Mouse (Mus musculus) hindbrain, postnatal 0 days (tissue): Measurements from ENCODE around the gene Fos. TPM values are rescaled to one million over a fixed set of nuclear protein-coding genes. Genes with fewer than 3 reads are reported as not detected.

Source experiments
- ATAC-seq: fragments of 200-750 bp; cut with Nextera tagmentation; 2 replicates; pipeline ENCODE4 v1.8.0; 2017; ENCODE audit warnings: mild to moderate bottlenecking, moderate TSS enrichment, moderate library complexity
- DNase-seq: peaks from one replicate; pipeline ENCODE4 v3.0.0-alpha.2; 2015; ENCODE audit warnings: low spot score
- H3K27ac ChIP-seq: fragments of 300-500 bp; sonication (generic); 2 replicates; pipeline ENCODE4 v1.5.1; 2014; ENCODE audit warnings: mild to moderate bottlenecking
- H3K27me3 ChIP-seq: fragments of 300-500 bp; sonication (generic); 2 replicates; pipeline ENCODE4 v1.6.1; 2014; ENCODE audit warnings: low read length, mixed read lengths; ENCODE audit not compliant: insufficient read depth
- H3K36me3 ChIP-seq: fragments of 300-500 bp; sonication (generic); 2 replicates; pipeline ENCODE4 v1.6.1; 2014; ENCODE audit warnings: low read length, mixed read lengths; ENCODE audit not compliant: insufficient read depth
- H3K4me1 ChIP-seq: fragments of 300-500 bp; sonication (generic); 2 replicates; pipeline ENCODE4 v1.6.1; 2014; ENCODE audit warnings: antibody characterized with exemption, low read length, mixed read lengths; ENCODE audit not compliant: insufficient read depth
- H3K4me2 ChIP-seq: fragments of 300-500 bp; sonication (generic); 2 replicates; pipeline ENCODE4 v1.6.1; 2014; ENCODE audit warnings: low read depth, mild to moderate bottlenecking, low read length, moderate library complexity, mixed read lengths
- H3K4me3 ChIP-seq: fragments of 300-500 bp; sonication (generic); 2 replicates; pipeline ENCODE4 v1.5.1; 2014; ENCODE audit warnings: low read length
- H3K9ac ChIP-seq: fragments of 300-500 bp; sonication (generic); replicated peaks from 2 replicates; pipeline ENCODE4 v1.6.1; 2014; ENCODE audit warnings: mild to moderate bottlenecking, low read length, moderate library complexity, mixed read lengths
- H3K9me3 ChIP-seq: fragments of 300-500 bp; sonication (generic); 2 replicates; pipeline ENCODE4 v1.6.1; 2016; ENCODE audit warnings: low read length, mixed read lengths
- CTCF ChIP-seq: IDR thresholded peaks from 2 replicates; pipeline ENCODE4 v1.5.1; 2016; ENCODE audit warnings: antibody characterized with exemption, control low read depth, low read depth
- WGBS: fragments of 180-500 bp; shearing (Covaris S2); extraction: QIAGEN DNeasy Blood & Tissue Kit; methylation state at CpG from one replicate; pipeline ENCODE4 v1.1.7; 2014; 5-methylcytosine and 5-hydroxymethylcytosine counted together
- polyA plus RNA-seq: library from polyadenylated mRNA; unstranded; fragments of >200 nt; fragmentation: Nextera tagmentation; extraction: Ambion mirVana; gene quantifications from 2 replicates; pipeline ENCODE4 v1.2.1, GENCODE M21; 2015
- total RNA-seq: library from RNA; depleted of rRNA; stranded (reverse); fragments of >200 nt; gene quantifications from 2 replicates; pipeline ENCODE4 v1.2.3, GENCODE M21; 2014

The Fos gene
- total and polyA plus RNA-seq, 2 experiments from 2014 or later = 12.1 to 23.4 TPM

DNA sequence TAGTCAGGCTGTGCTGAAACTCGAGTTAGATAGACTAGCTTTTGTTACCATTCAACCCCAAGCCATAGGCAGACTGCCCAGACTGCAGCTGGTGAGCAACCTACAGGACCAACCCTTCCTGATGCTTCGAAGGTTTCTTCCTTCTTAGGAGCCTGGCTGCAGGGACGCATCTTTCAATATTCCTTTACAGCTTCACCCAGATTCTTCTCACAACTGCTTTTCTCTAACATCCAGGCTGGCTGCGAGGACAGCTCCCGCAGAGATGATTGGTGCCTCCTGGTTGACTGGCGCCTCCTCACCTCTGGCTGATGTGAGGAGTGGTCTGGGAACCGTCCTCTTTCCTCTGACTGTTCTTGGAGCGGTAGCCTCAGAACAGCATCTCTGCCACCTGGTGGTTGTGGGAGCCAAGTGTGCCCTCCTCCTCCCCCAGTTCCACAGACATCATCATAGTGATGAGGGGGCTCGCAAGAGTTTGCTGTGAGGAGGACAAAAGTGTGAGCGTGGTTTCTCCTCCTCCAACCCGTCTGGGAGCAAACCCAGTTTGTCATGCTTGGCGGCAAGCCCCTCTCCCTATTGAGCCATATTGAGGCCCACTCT, 14.0 kb downstream of the Fos start:
- Histone ChIP-seq H3K9ac (peak overlapping the region; percentile 65; the same call in 1 of the 2 replicates), H3K27me3 (no peaks in the 10 kb centered on the region), H3K36me3 (no peaks in the 10 kb centered on the region), H3K9me3 (no peaks in the 10 kb centered on the region), H3K4me2 (peak overlapping the region; percentile 76), H3K4me1 (peaks cover 11% of the 10 kb centered on the region), H3K4me3 (peak overlapping the region; percentile 60; the same call in 1 of the 2 replicates), H3K27ac (peak overlapping the region; percentile 42; the same call in 1 of the 2 replicates)
- DNase-seq (peak; percentile 87), ATAC-seq (peak; percentile 56; the same call in 1 of the 2 replicates)
- WGBS = under 1% methylated on average over 12 of the region's 12 CpGs
- TF ChIP-seq CTCF = peak; percentile 94

DNA sequence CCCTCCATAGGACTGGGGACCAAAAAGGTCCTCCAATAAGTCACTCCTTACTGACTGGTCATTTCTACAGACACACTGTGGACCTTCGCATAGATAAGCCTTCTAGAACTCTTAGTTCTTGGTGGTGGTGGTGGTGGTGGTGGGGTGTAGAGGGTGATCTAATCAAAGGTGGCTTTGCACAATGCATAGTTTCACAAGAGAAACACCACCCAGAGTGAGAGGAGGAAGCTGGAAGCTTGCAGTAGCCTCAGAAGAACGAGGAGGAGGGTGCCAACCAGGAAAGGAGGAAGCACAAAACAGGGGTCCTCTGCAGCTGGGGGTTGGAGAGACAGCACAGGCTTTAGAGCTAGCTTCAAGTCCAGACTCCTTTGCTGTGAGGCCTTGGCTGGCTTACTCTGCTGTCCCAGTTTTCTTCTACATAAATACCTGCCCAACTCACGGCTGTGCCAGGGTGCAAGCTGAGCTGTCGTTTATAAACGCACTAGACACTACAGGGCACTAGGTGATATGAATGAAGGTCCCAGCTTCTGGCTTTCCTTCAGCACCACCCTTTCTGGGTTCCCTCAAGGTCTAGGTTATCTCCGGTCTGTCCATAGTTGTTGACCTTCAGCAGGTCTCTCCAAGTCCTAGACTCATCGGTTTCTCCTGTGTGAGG, 15.7 kb downstream of the Fos start:
- Histone ChIP-seq H3K4me1 (peaks cover 11% of the 10 kb centered on the region), H3K27ac (no peak overlapping the region), H3K4me2 (no peak overlapping the region), H3K9me3 (no peaks in the 10 kb centered on the region), H3K27me3 (no peaks in the 10 kb centered on the region), H3K36me3 (no peaks in the 10 kb centered on the region), H3K9ac (no peak overlapping the region), H3K4me3 (no peak overlapping the region)
- ATAC-seq = no peak
- WGBS = 87% methylated on average over 7 of the region's 7 CpGs
- no peak for DNase-seq
- TF ChIP-seq CTCF = no peak

- TF ChIP-seq CTCF = no peak
- Histone ChIP-seq H3K4me1 (peaks cover 11% of the 10 kb centered on the region), H3K9me3 (no peaks in the 10 kb centered on the region), H3K27me3 (no peaks in the 10 kb centered on the region), H3K27ac (no peak overlapping the region), H3K36me3 (no peaks in the 10 kb centered on the region), H3K4me3 (no peak overlapping the region), H3K9ac (no peak overlapping the region), H3K4me2 (no peak overlapping the region)
- DNase-seq (no peak), ATAC-seq (no peak)
- 67% methylated on average over 10 of the region's 10 CpGs for WGBS
These were observed 16.6 kb downstream of the Fos start for GRCm38 (mm10) chr12:85490096-85490820.

GRCm38 (mm10) chr12:85490991-85491390, 17.3 kb downstream of the Fos start:
- H3K4me3 ChIP-seq = no peak overlapping the region
- WGBS = 93% methylated on average over 1 of the region's 1 CpGs
- no peaks in the 10 kb centered on the region for H3K27me3 ChIP-seq
- no peak overlapping the region for H3K9ac ChIP-seq
- no peaks in the 10 kb centered on the region for H3K9me3 ChIP-seq
- ATAC-seq (no peak), DNase-seq (no peak)
- H3K36me3 ChIP-seq = no peaks in the 10 kb centered on the region
- TF ChIP-seq CTCF = no peak
- H3K27ac ChIP-seq = no peak overlapping the region
- H3K4me1 ChIP-seq = peaks cover 11% of the 10 kb centered on the region
- H3K4me2 ChIP-seq = no peak overlapping the region

DNA sequence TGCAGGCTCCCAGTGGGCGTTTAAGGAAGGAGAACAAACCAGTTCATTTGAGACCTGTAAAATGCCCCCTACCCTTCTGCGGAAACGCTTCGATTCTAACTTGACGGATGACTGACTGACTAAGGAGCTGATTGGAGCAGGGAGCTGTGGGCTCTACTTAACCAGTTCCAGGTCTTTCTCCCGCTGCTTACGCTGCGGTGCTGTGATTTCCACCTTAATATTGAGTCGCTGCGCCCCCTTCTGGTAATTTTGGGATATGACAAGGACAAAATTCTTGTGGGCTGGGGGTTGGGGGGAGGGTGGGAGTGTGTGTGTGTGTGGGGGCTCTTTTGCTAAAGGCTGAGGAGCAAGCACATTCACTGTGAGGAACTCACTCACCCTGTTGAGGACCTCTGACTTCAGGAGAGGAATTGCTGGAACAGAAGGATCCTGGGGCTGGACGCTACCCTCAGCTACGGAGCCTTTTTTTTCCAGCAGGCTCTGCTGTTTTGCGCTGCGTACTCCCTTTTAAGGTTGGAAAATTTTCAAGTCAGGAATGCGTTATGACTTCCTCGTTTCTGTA, 18.5 kb downstream of the Fos start:
- DNase-seq = peak; percentile 91
- no peak overlapping the region; the same call in 1 of the 2 replicates for H3K9ac ChIP-seq
- peak overlapping the region; percentile 40 for H3K4me2 ChIP-seq
- H3K27me3 ChIP-seq = no peaks in the 10 kb centered on the region
- TF ChIP-seq CTCF = peak; percentile 83
- H3K9me3 ChIP-seq = no peaks in the 10 kb centered on the region
- no peak overlapping the region for H3K27ac ChIP-seq
- 23% methylated on average over 16 of the region's 16 CpGs for WGBS
- H3K4me1 ChIP-seq = peaks cover 6% of the 10 kb centered on the region
- ATAC-seq = peak; percentile 78
- H3K36me3 ChIP-seq = no peaks in the 10 kb centered on the region
- H3K4me3 ChIP-seq = no peak overlapping the region

DNA sequence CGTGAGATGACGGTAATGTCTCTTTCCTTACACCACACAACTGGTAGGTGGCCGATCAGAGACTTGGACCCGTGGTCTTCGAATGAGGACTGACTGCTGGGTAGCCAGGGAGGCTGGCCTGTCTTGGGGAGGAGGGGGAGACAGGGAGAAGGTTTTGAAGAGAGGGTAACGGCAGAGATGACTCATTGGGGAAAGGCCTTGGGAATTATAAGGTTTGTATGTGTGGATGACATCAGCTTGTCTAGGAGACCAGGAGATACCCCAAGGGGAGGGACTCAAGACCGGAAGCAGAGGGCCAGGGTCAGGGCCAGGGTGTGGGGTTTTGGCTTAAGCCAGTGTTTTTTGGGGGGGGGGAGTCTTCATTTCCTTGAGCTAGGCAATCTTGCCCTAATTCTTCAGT, 22.6 kb downstream of the Fos start:
- no peaks in the 10 kb centered on the region for H3K4me1 ChIP-seq

More for the DNA sequence above, 22.6 kb downstream of the Fos start:
- Histone ChIP-seq H3K4me3 (no peak overlapping the region), H3K27me3 (no peaks in the 10 kb centered on the region), H3K27ac (no peak overlapping the region), H3K4me2 (no peak overlapping the region), H3K9me3 (no peaks in the 10 kb centered on the region), H3K36me3 (no peaks in the 10 kb centered on the region), H3K9ac (no peak overlapping the region)
- 77% methylated on average over 7 of the region's 7 CpGs for WGBS
- ATAC-seq = no peak
- DNase-seq = no peak
- no peak for TF ChIP-seq CTCF
